Mouse (Mus musculus) left cerebral cortex, postnatal 14 days (tissue): ENCODE results near the gene Ltbp1. TPM values are rescaled to one million over a fixed set of nuclear protein-coding genes. Genes with fewer than 3 reads are reported as not detected.

Experiments used
- DNase-seq, 2 experiments: peaks; one replicate each; pipeline ENCODE4 v3.0.0; 2021 to 2022; ENCODE audit warnings: low spot score in 2 of 2, mixed read lengths in 1 of 2
- intact Hi-C: fragments of 180-260 bp; cut with DNase I; formaldehyde crosslinking; loops from one replicate; pipeline ENCODE4 v1.15.1; 2025
- total RNA-seq, 2 experiments: library from RNA; stranded (reverse); gene quantifications; 2 replicates each; pipeline ENCODE4 v1.2.3; 2021

Gene Ltbp1
- total RNA-seq, 2 experiments from 2014 or later = 7.4 to 8.9 TPM

DNA sequence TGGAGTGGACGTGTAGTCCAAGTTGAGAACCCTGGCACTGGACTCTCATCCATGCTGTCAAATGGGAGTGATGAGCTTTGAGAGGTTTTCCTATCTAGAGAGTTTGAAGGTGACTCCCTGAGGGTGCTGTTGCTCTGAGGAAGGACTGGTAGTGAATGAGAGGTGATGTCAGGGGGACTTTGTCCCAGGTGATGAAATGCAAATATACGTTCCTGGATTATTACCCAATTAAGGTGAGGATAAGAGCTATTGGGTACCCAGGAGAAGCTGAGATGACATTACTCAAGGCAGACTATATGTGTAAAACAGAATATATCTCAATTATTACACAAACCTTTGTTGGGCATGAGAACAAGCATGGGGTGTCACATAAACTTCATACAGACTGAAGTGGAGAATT, 193.4 kb downstream of the Ltbp1 start:
- no peak for DNase-seq

DNA sequence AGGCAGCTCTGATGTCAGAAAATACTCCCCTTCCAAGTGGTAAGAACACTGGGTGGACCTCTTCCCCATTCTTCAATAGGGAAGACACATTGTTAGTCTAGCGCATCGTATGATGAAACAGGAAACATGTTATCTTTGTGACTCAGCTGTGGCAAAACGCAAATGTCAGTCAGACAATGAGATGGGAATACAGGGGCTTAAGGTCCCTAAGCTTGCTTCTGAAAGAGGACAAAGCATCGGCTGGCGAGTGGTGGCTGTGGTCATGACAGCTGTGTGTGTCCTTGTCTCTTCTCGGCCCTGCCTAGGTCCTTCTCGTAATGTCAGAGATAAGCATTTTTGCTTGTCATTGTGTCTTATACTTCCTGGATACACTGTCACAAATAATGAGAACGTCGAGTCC, 194.3 kb downstream of the Ltbp1 start:
- no peak for DNase-seq
- intact Hi-C loops = no loop called here

More for the DNA sequence above, 193.4 kb downstream of the Ltbp1 start:
- intact Hi-C loops = no loop called here

DNA sequence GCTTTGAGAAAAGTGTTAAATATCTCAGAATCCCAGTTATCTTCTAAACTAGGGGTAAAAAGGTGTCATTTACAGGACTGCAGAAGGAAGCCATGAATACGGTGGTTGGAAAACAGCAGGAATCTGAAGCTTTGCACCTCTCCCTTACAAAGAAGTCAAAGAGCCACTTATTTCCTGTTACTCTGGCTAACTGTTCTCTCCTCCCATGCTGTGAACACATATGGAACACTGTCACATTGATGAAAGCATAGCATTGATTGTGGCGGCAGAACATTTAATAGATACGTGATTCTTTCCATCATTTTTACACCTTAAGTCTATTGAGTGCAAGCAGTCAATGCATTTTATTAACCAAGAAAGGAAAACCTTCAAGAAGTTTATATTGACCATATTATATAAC, 196.9 kb downstream of the Ltbp1 start:
- DNase-seq = no peak
- intact Hi-C loops = no loop called here

DNA sequence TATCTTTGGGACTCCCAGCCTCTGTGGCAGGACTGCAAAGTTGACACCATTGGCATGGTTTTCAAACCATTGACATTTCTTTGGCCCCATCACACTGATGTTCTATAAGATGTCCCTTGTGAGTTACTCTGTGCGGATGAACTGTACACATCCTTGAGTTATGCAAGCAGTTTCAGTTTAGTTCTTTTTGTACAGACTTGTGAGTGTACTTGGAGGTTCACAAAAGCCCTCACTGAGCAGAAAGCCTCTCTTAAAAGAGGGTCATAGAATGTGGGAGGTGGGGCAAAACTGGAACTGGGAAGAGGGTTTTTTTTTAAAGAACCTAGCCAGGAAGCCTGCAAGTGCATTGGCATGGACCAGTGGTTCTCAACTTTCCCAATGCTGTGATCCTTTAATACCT, 198.7 kb downstream of the Ltbp1 start:
- intact Hi-C loops = no loop called here
- no peak for DNase-seq

DNA sequence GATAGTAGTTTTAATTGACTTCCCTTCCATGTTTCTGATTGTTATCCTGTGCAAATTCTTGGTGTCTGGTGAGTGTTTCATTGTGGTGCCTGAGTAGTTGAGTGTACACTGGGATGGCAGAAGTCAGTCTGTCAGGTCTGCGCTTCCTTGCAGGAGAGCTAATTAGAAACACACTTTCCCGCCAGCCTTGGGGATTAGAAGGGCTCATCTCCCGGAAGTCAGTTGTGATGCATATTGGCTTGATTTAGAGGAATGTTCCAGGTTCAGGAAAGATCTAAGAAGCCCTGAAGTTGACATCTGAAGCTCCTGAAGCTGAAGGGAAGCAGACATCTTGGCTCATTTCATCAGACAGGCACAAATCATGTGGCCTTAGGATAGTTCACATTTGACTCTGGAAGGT, 200.9 kb downstream of the Ltbp1 start:
- intact Hi-C loops = no loop called here
- DNase-seq = no peak

DNA sequence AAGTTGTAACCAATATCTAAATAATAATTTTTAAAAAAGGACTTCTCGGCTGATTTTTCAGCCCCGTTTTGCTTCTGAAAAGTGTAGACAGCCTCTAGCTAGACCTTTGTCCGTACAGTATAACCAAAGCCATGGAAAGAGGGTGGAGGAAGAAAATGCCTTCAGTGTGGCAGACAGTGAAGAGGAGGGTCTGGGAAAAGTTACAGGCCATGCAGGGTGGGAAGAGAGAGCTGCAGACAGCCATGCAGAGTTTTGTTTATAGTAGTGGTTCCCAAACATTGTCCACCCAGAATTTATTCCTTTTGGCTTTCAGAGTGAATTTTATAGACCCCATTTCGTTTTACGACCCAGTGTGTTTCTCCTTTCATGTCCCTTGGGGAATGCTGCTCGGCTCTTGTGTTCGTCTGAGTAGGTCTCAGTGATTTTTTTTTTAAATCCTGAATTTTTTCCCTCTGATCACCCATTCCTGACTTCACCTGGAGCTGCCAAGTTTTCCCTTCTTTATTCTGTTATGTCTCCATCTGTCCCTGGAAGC, 202.9 kb downstream of the Ltbp1 start:
- no peak for DNase-seq
- intact Hi-C loops = no loop called here

DNA sequence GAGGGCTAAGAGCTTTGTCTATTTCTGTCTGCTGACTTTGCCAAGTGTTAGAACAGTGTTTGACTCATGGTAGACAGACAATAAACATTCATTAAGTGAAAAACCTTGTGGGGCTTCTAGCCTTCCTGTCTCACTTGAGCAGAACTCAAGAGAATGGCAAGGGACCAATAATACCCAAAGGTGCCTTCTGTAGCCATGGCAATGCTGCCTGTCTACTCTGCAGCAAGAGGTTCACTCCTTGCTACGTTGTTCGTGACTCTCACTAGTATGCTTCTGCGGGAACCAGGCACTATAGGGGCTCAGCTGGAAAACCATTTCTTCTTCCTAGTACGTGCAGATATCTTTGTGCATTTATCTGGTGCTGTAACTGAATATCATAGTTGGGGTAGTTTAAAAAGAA, 205.2 kb downstream of the Ltbp1 start:
- intact Hi-C loops = no loop called here
- no peak for DNase-seq

DNA sequence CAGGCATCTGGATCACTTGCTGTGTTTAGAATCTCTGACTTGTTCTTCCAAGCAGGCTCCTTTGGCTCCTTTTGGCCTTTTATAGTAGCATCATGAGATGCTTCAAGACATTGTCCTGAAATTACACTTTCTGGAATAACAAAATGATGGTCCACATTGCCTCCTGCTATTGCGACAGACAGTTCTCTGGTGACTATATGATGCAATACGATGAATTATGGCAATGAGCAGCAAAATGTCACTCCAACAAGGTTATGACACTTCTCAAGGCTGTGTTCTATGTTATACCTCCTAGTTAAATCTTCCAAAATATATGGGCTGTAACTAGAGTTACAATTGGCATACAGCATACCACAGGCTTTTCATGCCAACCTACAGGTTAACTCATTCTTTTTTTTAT, 211.0 kb downstream of the Ltbp1 start:
- no peak for DNase-seq
- intact Hi-C loops = no loop called here

GRCm38 (mm10) chr17:75218700-75219099, 213.3 kb downstream of the Ltbp1 start:
- no peak for DNase-seq
- intact Hi-C loops = no loop called here

DNA sequence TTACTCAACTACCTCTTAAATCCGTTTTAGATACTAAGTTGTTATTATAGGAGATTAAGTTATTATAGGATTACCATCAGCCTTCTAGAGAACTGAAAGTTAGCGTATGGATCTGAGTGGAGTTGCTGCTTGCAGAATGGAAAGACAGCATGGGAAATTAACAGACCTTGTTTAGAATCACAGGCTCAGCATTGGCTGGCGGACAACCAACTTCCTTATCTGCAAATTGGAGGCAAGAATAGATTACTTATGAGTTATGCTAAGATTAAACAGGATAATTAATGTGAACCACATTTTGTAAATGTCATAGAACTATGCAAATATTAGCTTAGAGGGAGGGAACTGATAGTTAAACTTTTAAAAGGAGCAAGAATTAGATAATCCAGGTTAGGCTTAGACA, 223.0 kb downstream of the Ltbp1 start:
- DNase-seq = no peak
- intact Hi-C loops = no loop called here

DNA sequence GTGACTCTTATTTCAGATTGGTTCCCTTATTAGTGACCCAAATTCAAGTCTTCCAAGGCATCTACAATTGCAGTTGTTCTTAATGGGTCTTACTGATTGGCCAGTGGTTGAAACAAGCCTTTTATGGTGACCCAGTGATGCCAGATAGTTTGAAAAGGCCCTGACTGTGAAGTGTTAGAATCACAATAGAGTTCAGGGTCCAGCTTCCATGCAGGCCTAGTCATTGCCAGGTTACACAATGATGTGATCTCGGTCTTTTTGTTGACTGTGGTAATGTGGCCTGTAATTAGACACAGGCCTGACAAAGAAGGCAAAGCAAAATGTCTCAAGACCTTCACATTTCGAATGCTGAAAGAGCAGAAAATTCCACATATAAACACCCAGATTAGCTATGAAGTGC, 227.8 kb downstream of the Ltbp1 start:
- no peak for DNase-seq
- intact Hi-C loops = no loop called here

DNA sequence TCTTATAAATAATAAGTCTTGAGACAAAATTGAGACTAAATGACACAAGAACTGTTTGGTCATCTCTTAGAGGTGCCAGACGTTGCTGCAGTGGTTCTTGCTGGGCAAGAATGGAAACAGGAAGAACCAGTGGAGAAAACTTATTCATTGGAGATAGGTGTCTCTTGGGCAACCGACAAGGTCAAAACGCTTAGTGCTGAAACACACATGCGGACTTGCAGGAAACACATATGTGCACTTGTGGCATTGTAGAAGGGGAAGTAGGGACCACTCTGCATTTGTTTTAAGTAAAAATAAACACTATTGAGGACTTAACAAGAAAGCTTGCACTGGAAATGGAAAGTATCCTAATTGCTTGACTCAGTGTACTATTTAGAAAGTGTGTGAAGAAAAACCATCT, 228.6 kb downstream of the Ltbp1 start:
- intact Hi-C loops = no loop called here
- DNase-seq = no peak

DNA sequence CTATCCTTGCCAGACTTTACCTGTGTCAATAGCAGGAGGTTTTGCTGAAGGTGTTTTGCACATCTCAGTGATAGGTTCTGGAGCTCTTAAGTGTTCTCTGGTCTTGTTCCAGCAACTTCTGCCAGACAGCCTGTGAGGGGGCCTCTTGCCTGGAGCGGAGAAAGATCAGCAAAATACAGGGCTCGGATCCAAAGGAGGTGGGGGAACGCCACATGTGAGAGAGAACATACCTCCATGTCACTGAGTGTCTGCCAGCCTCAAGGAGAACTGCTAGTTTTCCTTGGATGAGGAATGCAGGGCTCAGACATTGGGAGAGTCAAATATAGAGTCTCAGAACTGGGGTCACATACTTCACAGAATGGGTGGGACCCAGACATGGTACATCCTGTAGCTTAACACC, 230.4 kb downstream of the Ltbp1 start:
- intact Hi-C loops = no loop called here
- DNase-seq = peak; percentile 15 to 27

- intact Hi-C loops = no loop called here
- DNase-seq = peak in 1 of 2 experiments; percentile 15
Measured at GRCm38 (mm10) chr17:75236543-75236942, 231.2 kb downstream of the Ltbp1 start.

GRCm38 (mm10) chr17:75237456-75237855, 232.1 kb downstream of the Ltbp1 start:
- no peak for DNase-seq

GRCm38 (mm10) chr17:75238655-75239054, 233.3 kb downstream of the Ltbp1 start:
- intact Hi-C loops = no loop called here
- no peak for DNase-seq

More at GRCm38 (mm10) chr17:75237456-75237855, 232.1 kb downstream of the Ltbp1 start:
- intact Hi-C loops = no loop called here

GRCm38 (mm10) chr17:75239545-75239944, 234.2 kb downstream of the Ltbp1 start:
- no peak for DNase-seq

DNA sequence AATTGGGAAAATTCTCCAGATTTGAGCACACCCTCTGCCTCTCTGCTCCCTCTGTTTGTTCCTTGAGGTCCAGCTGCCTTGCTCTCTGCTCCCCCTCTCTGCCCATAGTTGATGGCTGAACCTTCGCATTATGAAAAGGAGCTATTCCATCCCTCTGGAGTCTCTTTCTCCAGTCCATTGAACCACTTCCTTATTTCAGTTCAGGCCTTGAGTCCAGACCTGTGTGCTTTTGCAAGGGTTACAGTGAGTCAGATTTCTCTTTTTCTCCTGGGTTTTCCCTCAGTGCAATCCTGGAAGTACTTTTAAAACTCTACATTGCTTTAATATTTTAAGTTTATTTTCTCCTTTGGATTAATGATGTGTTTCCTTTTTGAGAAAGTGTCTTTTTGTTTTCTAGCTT, 236.7 kb downstream of the Ltbp1 start:
- intact Hi-C loops = no loop called here
- no peak for DNase-seq

More at GRCm38 (mm10) chr17:75239545-75239944, 234.2 kb downstream of the Ltbp1 start:
- intact Hi-C loops = no loop called here

GRCm38 (mm10) chr17:75243221-75243620, 237.9 kb downstream of the Ltbp1 start:
- no peak for DNase-seq
- intact Hi-C loops = no loop called here

- intact Hi-C loops = no loop called here
- no peak for DNase-seq
Measured at GRCm38 (mm10) chr17:75244148-75244547, 238.8 kb downstream of the Ltbp1 start.

- no peak for DNase-seq
- intact Hi-C loops = no loop called here
Measured at GRCm38 (mm10) chr17:75245085-75245484, 239.7 kb downstream of the Ltbp1 start.

GRCm38 (mm10) chr17:75248632-75249031, 243.3 kb downstream of the Ltbp1 start:
- DNase-seq = no peak
- intact Hi-C loops = no loop called here
